Mouse (Mus musculus) bone marrow, adult 2 months (tissue): ENCODE data around the gene Ift140. TPM values are rescaled to one million over a fixed set of nuclear protein-coding genes. Genes with fewer than 3 reads are reported as not detected.
A peak's percentile ranks its signal among the peaks of the same experiment; 100 is the strongest.

ENCODE experiments used
- H3K27ac ChIP-seq: fragments of 200-500 bp; 2 replicates; pipeline ENCODE4 v1.5.1; 2012; ENCODE audit warnings: low read depth, mild to moderate bottlenecking, control low read depth, inconsistent platforms, low read length; ENCODE audit not compliant: control insufficient read depth, poor library complexity, insufficient read depth
- H3K4me1 ChIP-seq: fragments of 200-500 bp; 2 replicates; pipeline ENCODE4 v1.6.1; 2011; ENCODE audit warnings: low read length; ENCODE audit not compliant: control insufficient read depth, insufficient read depth
- H3K4me3 ChIP-seq: fragments of 200-500 bp; replicated peaks from 2 replicates; pipeline ENCODE3; 2011; ENCODE audit warnings: mild to moderate bottlenecking, low read depth, low read length, control low read depth; ENCODE audit not compliant: control insufficient read depth
- CTCF ChIP-seq: fragments of 200-500 bp; IDR thresholded peaks from 2 replicates; pipeline ENCODE4 v1.5.1; 2011; ENCODE audit warnings: low read length, control low read depth; ENCODE audit not compliant: control insufficient read depth, insufficient read depth
- POLR2A ChIP-seq: fragments of 200-500 bp; IDR thresholded peaks from 2 replicates; pipeline ENCODE4 v1.6.1; 2011; ENCODE audit warnings: low read depth, mild to moderate bottlenecking, control low read depth, low read length, borderline replicate concordance; ENCODE audit not compliant: control insufficient read depth
- WGBS: fragments of 180-500 bp; shearing (Covaris S2); methylation state at CpG from one replicate; pipeline ENCODE4 v1.1.7; 2018; 5-methylcytosine and 5-hydroxymethylcytosine counted together
- polyA plus RNA-seq: library from polyadenylated mRNA; stranded (reverse); fragments of >200 nt; gene quantifications from 2 replicates; pipeline ENCODE4 v1.2.4, GENCODE M21; 2011; ENCODE audit warnings: low replicate concordance; ENCODE audit not compliant: missing spikeins, insufficient read depth, insufficient read length

The Ift140 gene
- polyA plus RNA-seq, 1 experiment = 65.1 TPM

DNA sequence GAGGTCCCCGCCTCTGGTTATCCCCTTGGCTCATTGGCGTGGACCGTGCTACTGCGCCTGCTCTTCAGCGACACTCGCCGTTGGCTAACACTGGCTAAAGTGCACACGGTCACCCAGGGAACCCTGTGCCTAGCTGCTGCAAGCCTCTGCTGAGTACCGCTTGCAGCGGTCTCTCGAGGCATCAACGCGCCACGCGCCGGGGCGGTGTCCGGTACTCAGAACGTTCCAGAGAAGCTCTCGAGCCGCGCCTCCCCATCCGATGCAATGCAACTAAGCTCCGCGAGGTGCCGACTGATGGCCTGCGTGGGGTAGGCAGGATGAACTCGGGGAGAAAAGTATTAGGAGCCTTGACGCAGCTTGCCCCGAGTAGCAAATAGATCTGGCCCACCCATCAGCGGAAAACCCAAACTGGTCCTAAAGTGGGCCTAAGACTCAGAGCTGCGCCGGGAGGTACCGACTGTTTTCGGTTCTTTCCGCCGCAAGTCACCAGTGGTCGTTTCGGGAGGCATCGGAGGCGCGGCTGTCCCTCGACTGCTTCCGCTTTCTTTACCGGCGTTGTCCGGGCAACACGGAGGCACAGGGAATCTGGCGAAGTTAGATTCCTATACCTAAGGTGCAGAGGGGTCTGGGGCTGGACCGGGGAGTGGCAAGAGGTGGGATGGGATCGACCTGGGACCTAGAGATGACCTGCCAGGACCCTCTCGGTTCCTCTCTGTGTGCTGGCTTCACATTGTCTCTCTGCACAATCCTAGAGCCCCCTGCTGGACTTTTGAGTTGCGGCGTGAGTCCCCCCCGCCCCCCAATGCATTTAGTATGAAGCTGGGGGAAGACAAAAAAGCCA, 627 bp downstream of the Ift140 start:
- peak overlapping the region; percentile 80 for H3K27ac ChIP-seq
- peak overlapping the region; percentile 98 for H3K4me3 ChIP-seq
- peak; percentile 66; the same call in 1 of the 2 replicates for TF ChIP-seq POLR2A
- TF ChIP-seq CTCF = peak; percentile 14; the same call in 1 of the 2 replicates
- WGBS = under 1% methylated on average over 55 of the region's 55 CpGs
- no peaks in the 10 kb centered on the region for H3K4me1 ChIP-seq

GRCm38 (mm10) chr17:25036183-25036582, 20.3 kb downstream of the Ift140 start:
- Histone ChIP-seq H3K4me1 (no peaks in the 10 kb centered on the region), H3K27ac (no peak overlapping the region), H3K4me3 (no peak overlapping the region)
- 83% methylated on average over 4 of the region's 4 CpGs for WGBS
- TF ChIP-seq POLR2A (no peak), CTCF (peak; percentile 65)

GRCm38 (mm10) chr17:25044879-25045278, 29.0 kb downstream of the Ift140 start:
- H3K27ac ChIP-seq = no peak overlapping the region
- WGBS = 12% methylated on average over 7 of the region's 7 CpGs
- H3K4me3 ChIP-seq = no peak overlapping the region
- no peak for TF ChIP-seq POLR2A
- no peak for TF ChIP-seq CTCF
- H3K4me1 ChIP-seq = no peaks in the 10 kb centered on the region; the same call in 1 of the 2 replicates

DNA sequence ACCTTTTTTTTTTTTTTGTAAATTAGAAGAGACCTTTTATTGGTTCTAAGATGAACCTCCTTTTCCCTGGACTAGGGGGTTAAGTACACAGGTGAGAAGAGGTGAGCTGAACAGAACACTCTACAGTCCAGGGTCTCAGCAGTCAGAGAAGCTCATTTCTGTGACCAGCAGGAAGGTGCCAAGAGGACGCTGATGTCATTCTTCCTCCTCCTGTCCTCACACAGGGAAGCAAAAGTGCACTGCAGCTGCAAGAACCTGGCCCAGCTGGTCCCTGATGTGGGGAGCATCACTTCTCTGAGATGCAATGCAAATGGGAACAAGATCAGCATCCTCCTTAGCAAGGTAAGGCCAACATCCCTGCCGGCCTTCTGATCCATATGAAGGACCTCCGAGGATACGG, 29.4 kb downstream of the Ift140 start:
- peak overlapping the region; percentile 47 for H3K27ac ChIP-seq
- no peak overlapping the region for H3K4me3 ChIP-seq
- TF ChIP-seq CTCF = no peak
- no peak for TF ChIP-seq POLR2A
- 82% methylated on average over 4 of the region's 4 CpGs for WGBS
- H3K4me1 ChIP-seq = no peaks in the 10 kb centered on the region; the same call in 1 of the 2 replicates

DNA sequence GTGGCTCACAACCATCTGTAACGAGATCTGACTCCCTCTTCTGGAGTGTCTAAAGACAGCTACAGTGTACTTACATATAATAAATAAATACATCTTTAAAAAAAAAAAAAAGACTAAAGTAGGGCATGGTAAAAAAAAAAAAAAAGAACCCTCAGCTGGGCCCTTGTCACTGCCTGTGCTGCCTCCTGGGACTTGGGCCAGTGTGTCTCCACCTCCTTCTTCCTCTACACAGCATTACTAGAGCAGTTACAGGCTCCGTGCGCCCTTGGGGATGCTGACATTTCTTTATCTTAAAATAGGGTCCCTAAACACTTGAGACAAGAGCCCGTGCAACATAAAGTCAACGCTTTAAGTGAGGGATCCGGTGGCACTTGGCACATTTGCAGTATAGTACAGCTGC, 31.3 kb downstream of the Ift140 start:
- 64% methylated on average over 6 of the region's 6 CpGs for WGBS
- H3K4me3 ChIP-seq = no peak overlapping the region
- peak overlapping the region; percentile 48 for H3K27ac ChIP-seq
- no peaks in the 10 kb centered on the region; the same call in 1 of the 2 replicates for H3K4me1 ChIP-seq
- TF ChIP-seq CTCF = no peak
- no peak for TF ChIP-seq POLR2A

GRCm38 (mm10) chr17:25053274-25053673, 37.4 kb downstream of the Ift140 start:
- H3K4me3 ChIP-seq = no peak overlapping the region
- 82% methylated on average over 9 of the region's 9 CpGs for WGBS
- H3K4me1 ChIP-seq = no peaks in the 10 kb centered on the region
- TF ChIP-seq CTCF (no peak), POLR2A (no peak)
- no peak overlapping the region for H3K27ac ChIP-seq

GRCm38 (mm10) chr17:25057041-25057440, 41.2 kb downstream of the Ift140 start:
- Histone ChIP-seq H3K4me3 (no peak overlapping the region), H3K4me1 (no peaks in the 10 kb centered on the region), H3K27ac (no peak overlapping the region)
- 92% methylated on average over 6 of the region's 6 CpGs for WGBS
- TF ChIP-seq POLR2A = no peak
- TF ChIP-seq CTCF = peak; percentile 15; the same call in 1 of the 2 replicates

DNA sequence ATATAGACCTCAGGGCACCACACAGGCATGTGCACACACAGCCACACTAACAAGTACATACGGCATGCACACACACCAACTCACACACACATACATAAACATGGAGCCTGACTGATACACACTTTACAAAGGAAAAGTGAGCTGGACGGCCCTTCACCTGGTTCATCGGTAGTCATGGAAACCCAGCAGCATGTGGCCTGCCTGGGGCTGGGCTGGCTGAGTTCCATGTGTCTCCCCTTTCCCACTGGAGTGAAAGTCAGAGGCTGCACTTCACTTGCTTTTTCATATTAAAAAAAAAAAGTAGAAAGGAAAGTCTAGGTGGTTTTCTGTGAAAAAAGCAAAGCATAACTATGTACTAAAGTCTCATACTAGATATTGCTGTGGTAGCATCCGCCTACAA, 47.4 kb downstream of the Ift140 start:
- H3K4me3 ChIP-seq = no peak overlapping the region
- H3K4me1 ChIP-seq = no peaks in the 10 kb centered on the region
- 89% methylated on average over 4 of the region's 4 CpGs for WGBS
- H3K27ac ChIP-seq = no peak overlapping the region
- no peak for TF ChIP-seq POLR2A
